Mouse (Mus musculus) adrenal gland, adult 18-20 months (tissue): Measurements from ENCODE around the gene Mcu. TPM values are rescaled to one million over a fixed set of nuclear protein-coding genes. Genes with fewer than 3 reads are reported as not detected.

Experiments
- DNase-seq, 2 experiments: peaks; one replicate each; pipeline ENCODE4 v3.0.0; 2021 to 2022; ENCODE audit warnings: low spot score in 2 of 2
- total RNA-seq, 2 experiments: library from RNA; stranded (reverse); gene quantifications; 1 replicate in 1 of 2; 2 replicates in 1 of 2; pipeline ENCODE4 v1.2.3; 2021

The Mcu gene
- total RNA-seq, 2 experiments from 2014 or later: 26.2 to 36.8 TPM

GRCm38 (mm10) chr10:59439508-59439931 lies 177.0 kb downstream of the Mcu start:
- no peak for DNase-seq

GRCm38 (mm10) chr10:59438651-59439050 lies 177.8 kb downstream of the Mcu start:
- DNase-seq: no peak

DNA sequence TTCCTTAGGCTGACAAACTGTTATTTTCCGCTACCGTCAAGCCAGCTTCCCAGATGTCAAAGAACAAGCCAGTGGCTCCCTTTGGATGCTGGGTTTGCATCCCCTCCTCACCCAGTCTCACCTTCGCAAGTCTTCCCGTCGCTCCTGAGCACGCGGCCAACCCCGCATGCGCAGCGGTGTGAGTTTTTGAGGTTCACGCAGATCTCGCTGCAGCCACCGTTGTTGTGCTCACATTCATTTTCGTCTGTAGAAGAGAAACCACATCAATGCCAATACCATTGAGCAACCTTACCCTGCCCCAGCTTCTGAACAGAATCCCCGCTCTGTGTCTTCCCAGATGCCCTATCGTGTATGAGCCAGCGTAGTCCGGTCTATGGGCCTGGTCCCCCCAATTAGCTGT lies 180.7 kb downstream of the Mcu start:
- DNase-seq: no peak

DNA sequence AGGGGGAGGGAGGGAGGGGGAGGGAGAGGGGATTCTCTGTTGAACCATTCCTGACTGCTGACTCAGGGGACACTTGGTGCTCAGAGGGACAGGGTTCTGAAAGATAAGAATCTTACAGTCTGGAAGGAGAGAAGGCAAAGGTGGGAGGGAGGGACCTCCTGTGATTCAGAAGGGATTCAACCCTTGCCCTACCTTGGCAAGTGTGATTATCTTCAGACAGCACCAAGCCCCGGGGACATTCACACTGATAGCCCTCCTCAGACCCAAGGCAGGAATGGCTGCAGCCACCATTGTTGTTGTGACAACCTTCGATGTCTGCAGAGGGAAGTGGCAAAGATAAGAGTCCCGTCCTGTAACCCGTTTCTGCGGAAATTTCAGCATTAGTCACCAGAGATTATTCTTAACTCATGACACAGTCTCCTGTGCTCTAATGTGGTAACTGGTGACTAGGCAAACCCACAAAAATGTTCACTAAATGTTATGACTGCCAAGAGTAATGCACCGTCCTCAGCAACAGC lies 185.7 kb downstream of the Mcu start:
- DNase-seq: no peak

DNA sequence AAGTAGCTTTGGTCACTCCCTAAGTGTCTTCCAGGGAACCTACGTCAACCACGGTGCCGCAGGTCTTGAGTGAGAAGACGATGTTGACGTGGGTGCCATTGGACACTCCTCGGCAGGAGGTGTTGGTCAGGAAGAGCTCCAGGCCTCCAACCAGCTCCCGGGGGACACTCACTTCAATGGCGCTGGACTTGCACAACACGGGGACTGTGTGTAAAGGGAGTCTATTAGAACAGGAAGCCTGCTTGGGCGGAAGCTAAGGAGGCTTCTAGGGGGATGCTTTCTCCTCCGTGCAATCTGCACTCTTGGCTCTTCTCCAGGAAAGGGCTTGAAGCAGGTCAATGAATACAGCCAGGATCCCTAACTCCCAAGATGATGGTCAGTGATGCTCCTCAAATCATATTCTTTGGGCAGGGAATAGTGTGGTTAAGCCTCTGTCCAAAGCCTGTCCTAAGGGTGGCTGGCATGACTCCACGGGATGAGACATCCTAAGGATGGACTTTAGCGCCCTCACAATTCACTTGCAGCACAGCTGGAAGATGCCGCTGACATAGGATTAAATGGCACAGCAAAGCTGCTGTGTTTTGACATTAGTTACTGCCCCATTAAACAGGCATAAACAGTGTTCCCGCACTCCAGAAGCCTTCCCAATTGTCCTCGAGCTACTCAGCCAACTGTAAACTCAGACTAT lies 186.9 kb downstream of the Mcu start:
- DNase-seq: no peak

GRCm38 (mm10) chr10:59426371-59426770 lies 190.1 kb downstream of the Mcu start:
- DNase-seq: no peak

DNA sequence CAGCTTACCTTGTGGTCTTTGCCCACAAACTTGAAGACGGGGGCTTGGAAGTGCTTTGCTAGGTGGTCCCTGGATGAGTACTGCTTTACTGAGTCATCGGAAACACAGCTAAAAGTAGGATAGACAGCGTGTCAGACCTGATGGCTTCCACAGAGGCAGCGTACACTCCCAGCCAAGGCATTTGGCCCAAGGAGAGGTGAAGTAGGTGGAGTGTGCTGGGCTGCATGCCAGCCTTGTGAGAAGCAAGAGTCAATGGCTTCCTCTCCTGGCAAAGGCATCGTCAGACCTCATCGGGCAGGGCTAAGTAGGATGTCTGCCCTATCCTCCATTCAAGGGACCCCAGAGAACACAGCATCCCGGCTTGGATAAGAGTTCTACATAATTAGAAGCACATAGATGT lies 191.1 kb downstream of the Mcu start:
- peak in 1 of 2 experiments; percentile 39 for DNase-seq

GRCm38 (mm10) chr10:59424453-59424852 lies 192.0 kb downstream of the Mcu start:
- no peak for DNase-seq

GRCm38 (mm10) chr10:59419516-59419915 lies 197.0 kb downstream of the Mcu start:
- no peak for DNase-seq

- no peak for DNase-seq
Observed at GRCm38 (mm10) chr10:59416623-59417022, 199.9 kb downstream of the Mcu start.

DNA sequence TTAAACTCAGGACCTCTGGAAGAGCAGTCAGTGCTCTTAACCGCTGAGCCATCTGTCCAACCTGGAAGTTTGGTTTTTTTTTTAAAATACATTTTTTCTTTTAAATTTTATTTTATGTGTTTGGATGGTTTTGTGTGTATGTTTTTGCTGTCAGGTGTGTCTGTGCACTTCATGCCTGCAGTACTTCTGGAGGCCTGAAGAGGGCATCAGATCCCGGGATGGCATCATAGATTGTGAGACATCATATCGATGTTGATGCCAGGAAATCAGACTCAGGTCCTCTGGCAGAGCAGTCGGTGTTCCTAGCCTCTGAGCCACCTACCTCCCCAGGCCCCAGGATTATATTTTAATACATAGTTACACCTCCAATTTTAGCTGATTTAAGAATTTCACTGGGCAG lies 202.8 kb downstream of the Mcu start:
- DNase-seq: no peak

- no peak for DNase-seq
Observed at GRCm38 (mm10) chr10:59410264-59410663, 206.2 kb downstream of the Mcu start.

DNA sequence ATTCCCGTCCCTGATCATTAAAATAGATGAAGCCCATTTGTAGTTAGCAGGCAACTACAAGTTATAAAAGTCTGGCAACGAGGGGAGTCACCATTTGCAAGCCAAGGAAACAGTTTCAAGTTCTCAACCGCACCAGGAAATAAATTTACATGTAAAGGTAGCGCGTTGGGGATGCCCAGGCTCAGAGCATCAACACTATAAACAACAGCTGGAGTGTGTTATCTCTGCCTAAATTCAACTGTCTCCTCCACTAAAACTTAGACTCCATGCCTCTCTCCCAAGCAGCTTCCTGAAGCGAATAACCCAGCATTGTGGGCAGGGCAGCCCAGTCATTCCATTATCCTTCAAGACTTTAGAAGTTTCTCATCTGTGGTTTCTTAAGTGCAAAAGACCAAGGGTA lies 208.0 kb downstream of the Mcu start:
- no peak for DNase-seq

DNA sequence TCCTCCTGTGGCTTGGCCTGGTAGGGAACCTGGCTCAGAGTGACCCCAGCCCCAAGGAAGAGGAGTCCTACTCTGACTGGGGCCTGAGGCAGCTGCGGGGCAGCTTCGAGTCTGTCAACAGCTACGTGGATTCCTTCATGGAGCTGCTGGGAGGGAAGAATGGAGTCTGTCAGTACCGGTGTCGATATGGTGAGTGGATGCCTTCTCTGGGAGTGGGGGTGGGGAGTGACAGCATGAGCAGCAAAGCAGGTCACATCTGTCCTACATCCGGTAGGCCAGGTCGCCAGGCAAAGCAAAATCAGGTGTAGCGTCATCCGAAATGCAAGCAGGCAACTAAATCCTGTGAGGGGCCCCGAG lies 212.7 kb downstream of the Mcu start:
- no peak for DNase-seq

DNA sequence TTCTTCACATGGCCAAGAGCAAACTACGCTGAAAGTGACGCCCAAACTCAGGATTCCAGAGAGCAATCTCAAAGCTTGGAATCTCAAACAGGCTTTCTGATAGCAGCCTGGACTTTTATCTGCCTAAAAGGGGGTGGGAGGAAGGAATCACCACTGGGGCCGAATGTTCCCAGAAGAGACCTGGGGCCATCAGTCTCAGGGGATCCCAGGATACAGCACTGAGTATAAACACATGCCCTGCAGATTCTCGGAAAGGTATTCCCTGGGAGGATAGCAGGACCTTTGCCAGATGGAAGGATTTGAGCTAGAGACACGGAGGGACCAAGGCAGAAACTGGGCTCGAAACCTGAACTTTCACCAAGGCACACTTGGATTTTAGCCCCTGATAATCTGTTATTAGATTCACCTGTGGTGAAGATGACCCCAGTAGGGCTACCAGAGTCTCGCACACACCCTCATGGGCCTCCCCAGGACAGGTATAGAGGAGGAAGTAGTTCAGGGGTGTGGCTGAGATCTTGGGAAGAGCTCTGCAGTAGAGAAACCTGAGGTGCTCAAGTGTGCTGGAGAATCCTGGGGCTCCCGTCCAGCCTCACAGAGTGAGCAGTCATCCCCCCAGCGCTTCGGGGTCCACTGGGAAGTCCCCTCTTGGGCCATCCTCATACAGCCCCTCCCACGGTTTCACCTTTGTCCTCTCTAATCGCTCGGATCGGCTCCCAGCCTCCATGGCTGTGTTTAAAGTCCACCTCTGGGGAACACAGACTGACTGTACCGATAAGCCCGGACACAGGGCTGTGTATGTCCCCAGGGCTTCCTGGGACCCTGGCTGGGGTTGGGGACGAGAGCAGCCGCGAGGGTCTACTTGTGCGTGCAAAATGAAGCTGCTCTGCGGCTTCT lies 213.3 kb downstream of the Mcu start, which contains the start of gene Pla2g12b:
Gene Pla2g12b (plus strand): TSS at position 762 of the 894 bp plus-strand sequence.
- no peak for DNase-seq

Other genes with a start within 250 kb of the Mcu start
- gene Gm10273, start 221.1 kb downstream of the Mcu start, total RNA-seq: 10 to 100 TPM; 64.8 to 84.7 TPM
- gene Pla2g12b, start 213.0 kb downstream of the Mcu start, total RNA-seq: not detected
- 1 to 10 TPM; 2.0 to 2.3 TPM for gene Oit3, start 174.9 kb downstream of the Mcu start, total RNA-seq
- gene Gm10322, start 629 bp downstream of the Mcu start, total RNA-seq: not detected
- 10 to 100 TPM; 59.2 to 67.9 TPM for gene Micu1, start 85.8 kb upstream of the Mcu start, total RNA-seq